Mouse (Mus musculus) midbrain, embryonic 11.5 days (tissue): ENCODE results near the gene Rptor. TPM values are rescaled to one million over a fixed set of nuclear protein-coding genes. Genes with fewer than 3 reads are reported as not detected.

ENCODE experiments used
- polyA plus RNA-seq: library from polyadenylated mRNA; unstranded; fragments of >200 nt; fragmentation: Nextera tagmentation; extraction: Ambion mirVana; gene quantifications from 2 replicates; pipeline ENCODE4 v1.2.1, GENCODE M21; 2014

Rptor gene
- polyA plus RNA-seq, 1 experiment from 2014 or later: 11.1 TPM

Other genes with a start within 250 kb of the Rptor start
- 4.2 and 5.2 TPM in 2 replicates for gene Sgsh, start 247.4 kb upstream of the Rptor start, polyA plus RNA-seq
- 4.1 and 5.1 TPM in 2 replicates for gene Slc26a11, start 247.3 kb upstream of the Rptor start, polyA plus RNA-seq
- 1.4 and 1.7 TPM in 2 replicates for gene Rnf213, start 209.8 kb upstream of the Rptor start, polyA plus RNA-seq
- gene Endov, start 111.6 kb upstream of the Rptor start, polyA plus RNA-seq: 13.2 and 14.0 TPM in 2 replicates
- gene Nptx1, start 55.2 kb upstream of the Rptor start, polyA plus RNA-seq: 2.5 and 3.0 TPM in 2 replicates